Mouse (Mus musculus) neural tube, embryonic 11.5 days (tissue): ENCODE data around the gene Nktr. TPM values are rescaled to one million over a fixed set of nuclear protein-coding genes. Genes with fewer than 3 reads are reported as not detected.
A peak's percentile ranks its signal among the peaks of the same experiment; 100 is the strongest.

Experiments used
- ATAC-seq: fragments of 200-750 bp; cut with Nextera tagmentation; 2 replicates; pipeline ENCODE4 v1.8.0; 2017; ENCODE audit warnings: moderate number of reproducible peaks, mild to moderate bottlenecking, moderate TSS enrichment, moderate library complexity; ENCODE audit not compliant: insufficient read depth, low FRiP score, low TSS enrichment
- DNase-seq: peaks from one replicate; pipeline ENCODE4 v3.0.0-alpha.2; 2015; ENCODE audit warnings: low spot score
- H3K27ac ChIP-seq: fragments of 300-500 bp; sonication (generic); 2 replicates; pipeline ENCODE4 v1.5.1; 2014; ENCODE audit warnings: low read depth, mild to moderate bottlenecking, low read length
- H3K27me3 ChIP-seq: fragments of 300-500 bp; sonication (generic); 2 replicates; pipeline ENCODE4 v1.6.1; 2014; ENCODE audit warnings: mild to moderate bottlenecking, low read length, mixed read lengths; ENCODE audit not compliant: control insufficient read depth, insufficient read depth
- H3K36me3 ChIP-seq: fragments of 300-500 bp; sonication (generic); 2 replicates; pipeline ENCODE4 v1.6.1; 2014; ENCODE audit warnings: mild to moderate bottlenecking, low read length, moderate library complexity, mixed read lengths; ENCODE audit not compliant: control insufficient read depth, insufficient read depth
- H3K4me1 ChIP-seq: fragments of 300-500 bp; sonication (generic); 2 replicates; pipeline ENCODE4 v1.6.1; 2014; ENCODE audit warnings: low read length, mixed read lengths; ENCODE audit not compliant: control insufficient read depth, insufficient read depth
- H3K4me2 ChIP-seq: fragments of 300-500 bp; sonication (generic); 2 replicates; pipeline ENCODE4 v1.6.1; 2014; ENCODE audit warnings: low read depth, mild to moderate bottlenecking, moderate library complexity
- H3K4me3 ChIP-seq: fragments of 300-500 bp; sonication (generic); 2 replicates; pipeline ENCODE4 v1.5.1; 2014; ENCODE audit warnings: low read depth, low read length
- H3K9ac ChIP-seq: fragments of 300-500 bp; sonication (generic); 2 replicates; pipeline ENCODE4 v1.6.1; 2014; ENCODE audit warnings: mild to moderate bottlenecking, low read length
- H3K9me3 ChIP-seq: fragments of 300-500 bp; sonication (generic); 2 replicates; pipeline ENCODE4 v1.6.1; 2016; ENCODE audit warnings: low read length; ENCODE audit not compliant: control insufficient read depth
- WGBS: fragments of 180-500 bp; shearing (Covaris S2); extraction: QIAGEN DNeasy Blood & Tissue Kit; methylation state at CpG from one replicate; pipeline ENCODE4 v1.1.7; 2014; 5-methylcytosine and 5-hydroxymethylcytosine counted together
- polyA plus RNA-seq: library from polyadenylated mRNA; unstranded; fragments of >200 nt; fragmentation: Nextera tagmentation; extraction: Ambion mirVana; gene quantifications from 2 replicates; pipeline ENCODE4 v1.2.1, GENCODE M21; 2014

Gene Nktr
- polyA plus RNA-seq, 1 experiment from 2014 or later = 56.9 TPM

- Histone ChIP-seq H3K36me3 (no peaks in the 10 kb centered on the region), H3K27ac (no peak overlapping the region), H3K4me3 (no peak overlapping the region), H3K4me2 (no peak overlapping the region), H3K4me1 (no peaks in the 10 kb centered on the region; the same call in 1 of the 2 replicates), H3K9ac (0 out of 2 replicates have a peak overlapping the region, but pooled peaks have one; percentile 23), H3K9me3 (no peaks in the 10 kb centered on the region), H3K27me3 (no peaks in the 10 kb centered on the region)
- ATAC-seq = no peak
- no peak for DNase-seq
- 46% methylated on average over 6 of the region's 6 CpGs for WGBS
Observed at GRCm38 (mm10) chr9:121798887-121799520, 80.0 kb downstream of the Nktr start.

GRCm38 (mm10) chr9:121802747-121803146 is 83.8 kb downstream of the Nktr start:
- Histone ChIP-seq H3K9me3 (no peaks in the 10 kb centered on the region), H3K9ac (no peak overlapping the region), H3K36me3 (no peaks in the 10 kb centered on the region), H3K4me2 (no peak overlapping the region), H3K27me3 (no peaks in the 10 kb centered on the region), H3K4me1 (no peaks in the 10 kb centered on the region; the same call in 1 of the 2 replicates), H3K4me3 (no peak overlapping the region), H3K27ac (no peak overlapping the region)
- DNase-seq (no peak), ATAC-seq (no peak)
- 72% methylated on average over 7 of the region's 7 CpGs for WGBS

Other genes starting within 250 kb of the Nktr start
- gene Cck, start 223.5 kb upstream of the Nktr start, polyA plus RNA-seq = 2.1 and 2.2 TPM in 2 replicates
- not detected in 2 replicates for gene Lyzl4, start 77.1 kb upstream of the Nktr start, polyA plus RNA-seq
- gene Vipr1, start 76.5 kb upstream of the Nktr start, polyA plus RNA-seq = 0.45 and 0.57 TPM in 2 replicates
- gene Sec22c, start 13.7 kb upstream of the Nktr start, polyA plus RNA-seq = 14.2 and 17.4 TPM in 2 replicates
- gene Ss18l2, start 8.8 kb upstream of the Nktr start, polyA plus RNA-seq = 134 and 135 TPM in 2 replicates
- 6.7 and 7.0 TPM in 2 replicates for gene Zfp651, start 40.2 kb downstream of the Nktr start, polyA plus RNA-seq
- gene Klhl40, start 58.4 kb downstream of the Nktr start, polyA plus RNA-seq = 3.6 and 4.6 TPM in 2 replicates
- 0.13 TPM in 1 of 2 replicates, not detected in the other for gene Hhatl, start 73.3 kb downstream of the Nktr start, polyA plus RNA-seq
- gene Ccdc13, start 120.3 kb downstream of the Nktr start, polyA plus RNA-seq = 2.4 and 3.6 TPM in 2 replicates
- 151 and 156 TPM in 2 replicates for gene Higd1a, start 139.2 kb downstream of the Nktr start, polyA plus RNA-seq
- gene Ackr2, start 179.2 kb downstream of the Nktr start, polyA plus RNA-seq = 0.58 and 1.1 TPM in 2 replicates
- not detected in 2 replicates for gene Cyp8b1, start 197.1 kb downstream of the Nktr start, polyA plus RNA-seq
- gene Fam198a, start 231.8 kb downstream of the Nktr start, polyA plus RNA-seq = 0.66 and 0.81 TPM in 2 replicates